Mouse (Mus musculus) liver, postnatal 0 days (tissue): ENCODE results near the gene Phf6.

Source experiments
- CTCF ChIP-seq: sonication (generic); IDR thresholded peaks from 2 replicates; pipeline ENCODE4 v1.5.1; 2016; ENCODE audit warnings: antibody characterized with exemption, low read depth
- EP300 ChIP-seq: IDR thresholded peaks from 2 replicates; pipeline ENCODE4 v1.6.1; 2016; ENCODE audit warnings: antibody characterized with exemption, low read depth, mild to moderate bottlenecking

GRCm38 (mm10) chrX:52912372-52912728 is 284 bp downstream of the Phf6 start:
- TF ChIP-seq CTCF = no peak
- no peak for TF ChIP-seq EP300
